Mouse (Mus musculus): ENCODE data around the gene Rps27a.

GRCm38 (mm10) chr11:29514325-29514681 lies 33.6 kb downstream of the Rps27a start:
- TF ChIP-seq CTCF (IDR thresholded peaks at IDR 0.05; ENCODE audit: low read depth) (no peak), EP300 (optimal IDR thresholded peaks at IDR 0.05) (no peak)

Measured in stomach, postnatal 0 days (tissue).